Mouse (Mus musculus) CD4-positive naive resting alpha-beta T cell, adult 76 days (primary cell): ENCODE data around the gene Gm11437. TPM values are rescaled to one million over a fixed set of nuclear protein-coding genes. Genes with fewer than 3 reads are reported as not detected.

ENCODE experiments used
- total RNA-seq: library from RNA; stranded (reverse); gene quantifications from one replicate; pipeline ENCODE4 v1.2.4, GENCODE M21; 2023

Gm11437 gene
- not detected for total RNA-seq

DNA sequence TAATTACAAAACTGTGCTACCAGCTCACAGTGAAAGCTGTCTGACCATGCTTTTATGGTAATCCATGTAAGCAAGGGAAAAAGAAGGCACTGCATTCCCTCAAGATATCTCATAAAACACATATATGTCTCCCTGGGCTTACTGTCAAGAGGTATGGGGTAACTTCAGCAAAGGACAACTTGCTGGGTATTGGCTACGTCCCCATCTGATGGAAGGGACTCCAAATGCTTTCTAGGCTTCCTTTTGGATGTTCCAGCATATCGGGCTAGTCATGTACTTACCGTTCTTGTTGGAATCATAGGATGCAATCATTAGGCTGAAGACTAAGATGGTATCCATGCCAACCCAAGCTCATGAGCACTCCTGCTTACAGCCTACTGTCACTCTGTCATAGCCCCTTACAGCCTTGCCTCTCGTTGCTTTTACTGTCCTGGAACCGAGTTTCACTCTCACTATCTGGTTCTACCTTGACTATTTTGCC, at the start of gene Gm11437:
Gene Gm11437 (minus strand): TSS at position 431 of the 481 bp plus-strand sequence.

DNA sequence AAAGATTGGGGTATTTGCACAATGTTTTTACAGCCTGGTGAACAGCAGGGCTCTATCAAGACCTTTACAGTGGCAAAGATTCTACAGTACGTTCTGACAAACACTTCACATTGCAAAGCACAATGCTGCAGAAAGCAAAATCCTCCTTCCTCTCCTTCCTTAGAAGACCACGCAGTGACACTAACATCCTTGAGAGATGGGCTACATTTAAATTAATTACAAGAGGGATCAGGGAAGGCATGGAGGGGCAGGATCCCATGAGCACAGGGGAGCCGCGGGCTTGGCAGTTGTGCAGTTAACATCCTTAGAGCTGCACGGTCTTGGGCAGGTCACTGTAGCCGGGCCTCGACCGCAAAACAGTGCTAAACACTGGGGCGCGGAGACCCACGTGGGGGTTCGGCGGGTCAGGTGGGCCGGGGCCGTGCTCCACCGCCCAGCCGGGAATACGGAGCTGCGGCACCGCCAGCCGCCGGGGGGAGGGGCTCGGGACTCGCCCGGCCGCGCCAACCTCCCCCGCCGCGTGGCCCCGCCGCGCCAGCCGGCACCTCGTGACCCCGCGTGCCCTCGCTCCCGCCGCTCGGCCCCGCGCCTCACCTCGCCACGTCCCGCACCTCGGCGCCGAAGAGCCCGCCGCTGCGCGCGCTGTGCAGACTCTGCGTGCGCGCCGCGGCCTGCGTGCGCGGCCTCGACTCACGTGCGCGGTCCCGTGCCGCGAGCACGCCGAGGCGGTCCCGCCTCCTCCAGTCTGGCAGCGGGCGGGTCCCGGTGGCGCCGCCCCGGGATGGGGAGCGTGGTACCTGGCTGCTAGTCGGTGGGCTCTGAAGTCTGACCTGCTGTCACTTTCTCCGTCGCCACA, 38.1 kb downstream of the Gm11437 start, which contains the start of the genes Tada2a and Acaca:
Gene Tada2a (minus strand): TSS at position 658 of the 856 bp plus-strand sequence.
Gene Acaca (plus strand): TSS at position 730 of the 856 bp plus-strand sequence.

Other genes starting within 250 kb of the Gm11437 start
- 39.1 TPM for gene Ddx52, start 225.4 kb downstream of the Gm11437 start, total RNA-seq
- 69.1 TPM for gene Synrg, start 203.0 kb downstream of the Gm11437 start, total RNA-seq
- 0.91 TPM for gene Dusp14, start 98.2 kb downstream of the Gm11437 start, total RNA-seq
- 8.2 TPM for gene Tada2a, start 37.9 kb downstream of the Gm11437 start, total RNA-seq
- 26.8 TPM for gene Acaca, start 37.8 kb downstream of the Gm11437 start, total RNA-seq